Mouse (Mus musculus) MEL (cell line): ENCODE data around the gene Rfxank.

Experiments used
- CTCF ChIP-seq, 3 experiments: IDR thresholded peaks in 2 of 3; conservative IDR thresholded peaks in 1 of 3; 2 replicates each; pipeline ENCODE4 v1.5.1; 2011 to 2012; ENCODE audit warnings: low read length in 3 of 3, low read depth in 2 of 3, mild to moderate bottlenecking in 2 of 3, improper control_type of control experiment in 1 of 3, inconsistent platforms in 1 of 3, mixed read lengths in 1 of 3, moderate library complexity in 1 of 3; ENCODE audit not compliant: control insufficient read depth in 1 of 3, insufficient read depth in 1 of 3, poor library complexity in 1 of 3, severe bottlenecking in 1 of 3
- ETS1 ChIP-seq: IDR thresholded peaks from 2 replicates; pipeline ENCODE4 v1.6.1; 2012; ENCODE audit warnings: low read depth, mild to moderate bottlenecking, inconsistent platforms, low read length, improper control_type of control experiment, moderate library complexity
- GATA1 ChIP-seq: IDR thresholded peaks from 2 replicates; pipeline ENCODE4 v1.6.1; 2011; ENCODE audit warnings: low read depth, low read length, improper control_type of control experiment
- HCFC1 ChIP-seq: IDR thresholded peaks from 2 replicates; pipeline ENCODE4 v1.6.1; 2012; ENCODE audit warnings: low read depth, mild to moderate bottlenecking, inconsistent platforms, low read length, improper control_type of control experiment, moderate library complexity
- JUND ChIP-seq: IDR thresholded peaks from 2 replicates; pipeline ENCODE4 v1.6.1; 2011; ENCODE audit warnings: low read depth, mild to moderate bottlenecking, improper control_type of control experiment, low read length
- KAT2A ChIP-seq: conservative IDR thresholded peaks from 2 replicates; pipeline ENCODE4 v1.6.1; 2012; ENCODE audit warnings: low read depth, low read length, improper control_type of control experiment, inconsistent platforms
- MAX ChIP-seq: IDR thresholded peaks from 2 replicates; pipeline ENCODE4 v1.6.1; 2011; ENCODE audit warnings: low read length, improper control_type of control experiment
- NELFE ChIP-seq: IDR thresholded peaks from 2 replicates; pipeline ENCODE4 v1.6.1; 2011; ENCODE audit warnings: low read depth, low read length, improper control_type of control experiment
- RAD21 ChIP-seq: IDR thresholded peaks from 2 replicates; pipeline ENCODE4 v1.6.1; 2011; ENCODE audit warnings: mild to moderate bottlenecking, low read depth, low read length, improper control_type of control experiment
- RCOR1 ChIP-seq: IDR thresholded peaks from 2 replicates; pipeline ENCODE4 v1.6.1; 2012; ENCODE audit warnings: low read depth, mild to moderate bottlenecking, inconsistent platforms, low read length, improper control_type of control experiment
- UBTF ChIP-seq: IDR thresholded peaks from 2 replicates; pipeline ENCODE4 v1.6.1; 2012; ENCODE audit warnings: low read depth, mild to moderate bottlenecking, inconsistent platforms, low read length, improper control_type of control experiment, moderate library complexity, borderline replicate concordance; ENCODE audit not compliant: insufficient read depth
- ZC3H11A ChIP-seq: IDR thresholded peaks from 2 replicates; pipeline ENCODE4 v1.6.1; 2012; ENCODE audit warnings: low read depth, mild to moderate bottlenecking, inconsistent platforms, low read length, improper control_type of control experiment
- ZNF384 ChIP-seq: IDR thresholded peaks from 2 replicates; pipeline ENCODE4 v1.6.1; 2012; ENCODE audit warnings: low read depth, mild to moderate bottlenecking, inconsistent platforms, low read length, improper control_type of control experiment

DNA sequence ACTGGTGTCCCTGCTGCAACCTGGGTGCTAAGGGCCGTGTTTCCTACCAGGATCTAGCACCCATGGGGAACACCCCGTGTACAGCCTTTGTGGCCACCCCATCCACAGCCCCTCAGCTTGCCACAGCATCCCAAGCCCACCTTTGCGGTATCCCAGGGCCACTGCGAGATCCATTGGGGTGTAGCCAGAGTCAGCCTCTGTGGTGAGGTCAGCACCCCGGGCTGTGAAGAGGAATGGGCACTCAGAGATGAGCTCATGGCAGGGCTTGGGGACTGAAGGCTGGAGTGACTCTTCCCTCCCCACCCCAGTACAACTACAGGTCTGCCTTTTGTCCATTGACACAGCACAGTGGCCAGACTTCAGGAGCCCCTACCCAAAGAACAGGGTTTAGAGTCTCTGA is 4.9 kb downstream of the Rfxank start:
- TF ChIP-seq JUND (no peak), ZC3H11A (no peak), GATA1 (no peak), ZNF384 (no peak), RAD21 (no peak), CTCF (IDR thresholded peaks at IDR 0.05 in 2 of 3, conservative IDR thresholded peaks at IDR 0.05 in 1 of 3; ENCODE audit: control insufficient read depth in 1 of 3, insufficient read depth in 1 of 3, low read depth in 2 of 3, low read length in 3 of 3, poor library complexity in 1 of 3, severe bottlenecking in 1 of 3) (no peak), KAT2A (no peak), ETS1 (no peak), MAX (no peak), HCFC1 (no peak), UBTF (no peak), NELFE (no peak), RCOR1 (no peak)
